Mouse (Mus musculus): ENCODE data around the gene Zfp184. TPM values are rescaled to one million over a fixed set of nuclear protein-coding genes. Genes with fewer than 3 reads are reported as not detected.

Gene Zfp184
- polyA plus RNA-seq, 1 experiment = not detected

DNA sequence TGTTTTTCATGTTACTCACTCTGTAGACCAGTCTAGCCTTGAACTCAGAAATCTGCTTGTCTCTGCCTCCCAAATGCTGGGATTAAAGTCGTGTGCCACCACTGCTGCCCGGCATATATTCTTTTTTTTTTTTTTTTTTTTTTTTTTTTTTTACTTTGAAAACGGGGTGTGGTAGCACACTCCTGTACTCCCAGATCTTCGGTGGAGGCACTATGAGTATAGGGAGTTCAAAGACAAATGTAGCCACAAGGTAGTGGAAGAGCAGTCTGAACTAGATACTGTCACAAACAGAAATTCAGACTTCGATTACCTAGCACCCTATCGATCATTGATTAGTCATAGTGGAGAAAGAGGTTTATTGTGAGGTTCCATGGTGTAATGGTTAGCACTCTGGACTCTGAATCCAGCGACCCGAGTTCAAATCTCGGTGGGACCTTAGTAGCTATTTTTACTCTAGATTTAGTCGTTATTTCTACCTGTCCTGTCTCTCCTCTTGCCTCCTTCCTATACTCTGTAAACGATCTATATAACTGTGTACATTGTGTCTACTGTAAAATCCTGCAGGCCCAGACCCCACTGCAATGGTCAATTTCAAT lies 25.0 kb upstream of the Zfp184 start:
- no peaks in the 10 kb centered on the region for H3K9me3 ChIP-seq
- peak overlapping the region; percentile 93 for H3K4me3 ChIP-seq (replicated peaks)
- peaks cover 9% of the 10 kb centered on the region for H3K27me3 ChIP-seq (replicated peaks)
- peaks cover 49% of the 10 kb centered on the region for H3K4me1 ChIP-seq
- H3K36me3 ChIP-seq (replicated peaks; ENCODE audit: low read length) = no peaks in the 10 kb centered on the region
- TF ChIP-seq FLI1 (IDR thresholded peaks at IDR 0.05; ENCODE audit: low read length) = no peak
- no peak for TF ChIP-seq GATA1 (IDR thresholded peaks at IDR 0.05; ENCODE audit: borderline replicate concordance, low read length)

DNA sequence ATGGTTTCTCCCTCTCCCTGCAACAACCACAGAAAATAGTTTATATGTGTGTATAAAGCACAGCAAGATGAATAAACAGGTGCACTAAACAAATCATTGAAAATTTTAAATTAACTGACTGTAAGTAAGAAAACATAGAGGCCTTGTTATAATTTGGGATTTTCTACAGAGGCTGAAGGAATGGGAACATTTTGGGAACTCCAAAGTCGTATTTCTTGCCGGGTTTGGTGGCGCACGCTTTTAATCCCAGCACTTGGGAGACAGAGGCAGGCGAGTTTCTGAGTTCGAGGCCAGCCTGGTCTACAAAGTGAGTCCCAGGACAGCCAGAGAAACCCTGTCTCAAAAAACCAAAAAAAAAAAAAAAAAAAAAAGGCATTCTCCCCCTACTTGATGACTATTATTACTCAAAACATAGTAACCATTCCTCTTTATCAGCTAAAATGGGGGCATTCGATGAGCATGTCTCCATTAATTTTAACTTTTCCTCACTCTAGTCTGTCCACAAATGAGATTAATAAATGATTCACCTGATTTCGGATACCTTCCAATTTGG lies 24.1 kb upstream of the Zfp184 start:
- Histone ChIP-seq H3K36me3 (replicated peaks; ENCODE audit: low read length) (no peaks in the 10 kb centered on the region), H3K27me3 (replicated peaks) (peaks cover 9% of the 10 kb centered on the region), H3K4me3 (replicated peaks) (no peak overlapping the region), H3K9me3 (no peaks in the 10 kb centered on the region), H3K4me1 (peaks cover 45% of the 10 kb centered on the region)
- TF ChIP-seq FLI1 (IDR thresholded peaks at IDR 0.05; ENCODE audit: low read length) = no peak
- TF ChIP-seq GATA1 (IDR thresholded peaks at IDR 0.05; ENCODE audit: borderline replicate concordance, low read length) = no peak

DNA sequence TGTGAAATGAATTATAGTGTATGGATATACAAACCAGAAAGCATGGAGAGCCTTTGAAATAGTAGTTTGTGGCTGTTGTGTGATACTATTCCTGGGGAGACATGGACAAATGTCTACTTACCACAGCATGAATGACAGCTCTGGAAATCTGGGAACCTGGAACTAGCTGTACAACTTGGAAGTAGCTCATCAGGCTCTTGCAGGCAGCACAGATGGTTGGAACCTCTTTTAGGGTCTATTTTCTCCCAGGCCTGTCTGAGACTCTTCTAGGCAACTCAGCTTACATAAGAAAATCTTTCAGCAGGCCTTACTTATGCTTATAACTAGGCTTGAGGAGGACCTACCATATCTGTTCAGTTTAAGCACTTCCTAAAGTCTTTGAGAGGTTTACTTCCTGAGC lies 21.5 kb upstream of the Zfp184 start:
- Histone ChIP-seq H3K4me3 (replicated peaks) (no peak overlapping the region), H3K27me3 (replicated peaks) (no peaks in the 10 kb centered on the region), H3K4me1 (peaks cover 29% of the 10 kb centered on the region), H3K9me3 (no peaks in the 10 kb centered on the region), H3K36me3 (replicated peaks; ENCODE audit: low read length) (no peaks in the 10 kb centered on the region)
- TF ChIP-seq GATA1 (IDR thresholded peaks at IDR 0.05; ENCODE audit: borderline replicate concordance, low read length) (no peak), FLI1 (IDR thresholded peaks at IDR 0.05; ENCODE audit: low read length) (no peak)

DNA sequence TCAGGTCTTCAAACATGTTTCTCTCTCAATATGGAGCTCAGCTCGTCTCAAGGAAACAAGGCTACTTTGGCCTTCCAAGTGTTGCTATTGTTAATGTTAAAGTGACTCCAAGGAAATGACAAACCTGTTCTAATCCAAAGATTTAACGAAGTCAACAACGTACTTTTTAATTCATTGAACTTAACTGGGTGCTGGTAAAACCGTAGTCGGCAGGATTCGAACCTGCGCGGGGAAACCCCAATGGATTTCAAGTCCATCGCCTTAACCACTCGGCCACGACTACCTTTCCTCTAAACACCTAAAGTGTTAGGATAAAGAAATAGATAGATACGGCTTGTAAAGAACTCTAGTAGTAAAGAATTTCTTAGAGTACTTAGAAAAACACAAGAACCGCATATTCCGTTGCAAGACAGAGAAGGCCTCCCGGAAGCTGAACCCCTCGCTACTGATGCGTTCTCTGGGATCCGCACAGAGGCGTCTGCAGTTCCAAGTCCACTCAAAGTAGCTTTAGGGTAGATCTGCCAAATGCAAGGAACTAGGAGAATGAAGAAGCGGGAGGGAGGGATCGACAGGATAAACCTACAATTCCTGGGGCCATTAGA lies 20.1 kb upstream of the Zfp184 start:
- no peak overlapping the region for H3K4me3 ChIP-seq (replicated peaks)
- no peaks in the 10 kb centered on the region for H3K9me3 ChIP-seq
- TF ChIP-seq GATA1 (IDR thresholded peaks at IDR 0.05; ENCODE audit: borderline replicate concordance, low read length) = no peak
- TF ChIP-seq FLI1 (IDR thresholded peaks at IDR 0.05; ENCODE audit: low read length) = no peak
- peaks cover 33% of the 10 kb centered on the region for H3K4me1 ChIP-seq
- no peaks in the 10 kb centered on the region for H3K27me3 ChIP-seq (replicated peaks)
- H3K36me3 ChIP-seq (replicated peaks; ENCODE audit: low read length) = no peaks in the 10 kb centered on the region

DNA sequence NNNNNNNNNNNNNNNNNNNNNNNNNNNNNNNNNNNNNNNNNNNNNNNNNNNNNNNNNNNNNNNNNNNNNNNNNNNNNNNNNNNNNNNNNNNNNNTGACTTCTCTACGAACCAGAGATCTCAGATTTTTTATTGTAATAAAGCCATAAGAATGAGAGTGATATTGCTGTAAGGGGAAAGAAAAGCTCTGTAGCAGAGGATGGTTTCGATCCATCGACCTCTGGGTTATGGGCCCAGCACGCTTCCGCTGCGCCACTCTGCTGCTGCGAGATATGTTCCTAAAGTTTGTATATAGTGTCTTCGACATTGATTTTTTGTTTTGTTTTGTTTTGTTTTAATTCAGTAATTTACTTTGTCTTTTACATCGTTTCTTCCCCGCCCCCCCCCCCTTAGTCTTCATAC lies 13.9 kb upstream of the Zfp184 start:
- Histone ChIP-seq H3K36me3 (replicated peaks; ENCODE audit: low read length) (no peaks in the 10 kb centered on the region), H3K9me3 (no peaks in the 10 kb centered on the region), H3K27me3 (replicated peaks) (no peaks in the 10 kb centered on the region), H3K4me1 (peaks cover 39% of the 10 kb centered on the region), H3K4me3 (replicated peaks) (no peak overlapping the region)
- no peak for TF ChIP-seq FLI1 (IDR thresholded peaks at IDR 0.05; ENCODE audit: low read length)
- no peak for TF ChIP-seq GATA1 (IDR thresholded peaks at IDR 0.05; ENCODE audit: borderline replicate concordance, low read length)

DNA sequence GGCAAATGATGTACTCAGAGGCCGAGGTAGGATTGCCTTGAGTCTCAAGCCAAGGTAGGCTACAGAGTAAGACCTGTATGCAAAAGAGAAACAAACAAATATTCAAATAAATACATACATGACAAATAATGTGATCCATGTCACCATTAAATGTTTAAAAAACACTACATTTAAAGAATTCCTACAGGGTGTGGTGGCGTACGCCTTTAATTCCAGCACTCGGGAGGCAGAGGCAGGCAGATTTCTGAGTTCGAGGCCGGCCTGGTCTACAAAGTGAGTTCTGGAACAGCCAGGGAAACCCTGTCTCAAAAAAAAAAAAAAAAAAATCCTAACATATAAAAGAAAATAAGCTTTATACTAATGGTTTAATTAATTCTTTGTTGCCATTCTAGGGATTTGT lies 13.2 kb upstream of the Zfp184 start:
- Histone ChIP-seq H3K9me3 (no peaks in the 10 kb centered on the region), H3K27me3 (replicated peaks) (no peaks in the 10 kb centered on the region), H3K4me3 (replicated peaks) (no peak overlapping the region), H3K36me3 (replicated peaks; ENCODE audit: low read length) (no peaks in the 10 kb centered on the region), H3K4me1 (peaks cover 46% of the 10 kb centered on the region)
- TF ChIP-seq GATA1 (IDR thresholded peaks at IDR 0.05; ENCODE audit: borderline replicate concordance, low read length) (no peak), FLI1 (IDR thresholded peaks at IDR 0.05; ENCODE audit: low read length) (no peak)

DNA sequence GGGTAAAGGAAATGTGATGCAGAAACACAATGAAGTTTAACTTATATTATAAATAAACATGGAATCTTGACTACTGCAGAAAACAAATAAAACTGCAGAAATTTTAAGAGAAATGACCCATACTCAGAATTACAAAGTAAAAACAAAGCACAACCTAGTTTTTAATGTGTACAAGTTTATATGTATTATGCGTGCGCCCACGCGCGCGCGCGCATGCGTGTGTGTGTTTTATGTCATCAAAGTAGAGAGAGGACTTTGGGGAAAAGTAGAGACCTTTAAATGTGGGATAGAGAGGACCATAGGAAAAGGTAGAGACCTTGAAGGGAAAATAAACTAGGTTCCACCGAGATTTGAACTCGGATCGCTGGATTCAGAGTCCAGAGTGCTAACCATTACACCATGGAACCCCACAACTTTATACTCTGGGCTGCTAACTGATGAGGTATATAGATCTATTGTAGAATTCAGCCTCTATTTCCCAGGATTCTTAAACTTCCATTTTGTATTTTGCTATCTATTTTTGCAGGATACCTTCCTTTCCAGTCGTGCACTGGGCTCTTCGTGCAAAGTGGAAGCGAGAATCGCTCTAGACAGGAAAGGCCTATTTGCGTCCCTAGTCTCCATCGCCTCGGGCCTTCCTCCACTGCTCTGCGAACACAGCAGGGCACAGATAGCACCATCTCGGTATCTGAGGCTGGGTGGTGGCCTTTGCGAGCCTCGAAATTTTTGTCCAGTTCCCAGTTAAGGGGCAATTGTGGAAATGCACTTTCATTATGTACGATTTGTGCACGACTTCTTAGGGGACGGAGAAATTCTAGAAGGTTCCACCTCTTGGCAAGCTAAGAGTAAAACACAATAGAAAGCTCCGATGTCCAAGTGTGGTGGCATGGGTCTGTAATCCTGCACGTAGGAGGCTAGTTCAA lies 11.0 kb upstream of the Zfp184 start:
- TF ChIP-seq FLI1 (IDR thresholded peaks at IDR 0.05; ENCODE audit: low read length) (no peak), GATA1 (IDR thresholded peaks at IDR 0.05; ENCODE audit: borderline replicate concordance, low read length) (no peak)
- Histone ChIP-seq H3K9me3 (no peaks in the 10 kb centered on the region), H3K4me3 (replicated peaks) (peak overlapping the region; percentile 84), H3K27me3 (replicated peaks) (no peaks in the 10 kb centered on the region), H3K4me1 (peaks cover 51% of the 10 kb centered on the region), H3K36me3 (replicated peaks; ENCODE audit: low read length) (no peaks in the 10 kb centered on the region)

DNA sequence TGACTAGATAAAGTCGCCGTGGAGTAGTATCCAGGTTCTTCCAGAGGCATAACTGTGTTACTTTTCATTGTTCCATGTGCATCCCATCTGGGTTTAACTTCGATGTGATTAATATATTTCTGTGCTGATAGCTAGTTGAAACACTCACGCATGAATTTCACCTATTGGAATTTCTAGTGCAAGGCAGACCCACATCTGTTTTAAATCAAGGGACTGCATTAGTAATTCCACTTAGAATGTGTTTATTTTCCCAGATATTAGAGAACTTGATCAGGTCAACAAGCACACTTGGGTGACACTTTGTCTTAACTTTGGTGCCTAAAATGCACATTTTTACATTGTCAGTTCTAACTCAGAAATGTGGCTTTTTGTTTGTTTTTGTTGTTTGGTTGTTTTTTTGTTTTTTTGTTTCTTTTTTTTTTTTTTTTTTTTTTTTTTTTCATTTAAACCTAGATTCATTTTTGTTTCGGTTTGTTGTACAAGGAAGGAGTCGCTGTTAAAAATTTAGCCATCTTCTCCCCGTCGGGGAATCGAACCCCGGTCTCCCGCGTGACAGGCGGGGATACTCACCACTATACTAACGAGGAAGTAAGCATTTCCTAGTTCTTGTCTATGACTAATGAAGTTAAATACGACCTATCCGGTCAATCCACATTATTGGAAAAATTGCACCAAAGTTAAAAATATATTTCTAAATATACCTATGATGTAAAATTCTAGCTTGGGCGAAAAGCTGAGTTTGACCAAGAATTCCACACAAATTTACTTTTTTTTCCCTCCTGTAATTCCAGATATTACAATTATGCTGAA lies 9.7 kb upstream of the Zfp184 start:
- TF ChIP-seq FLI1 (IDR thresholded peaks at IDR 0.05; ENCODE audit: low read length) (no peak), GATA1 (IDR thresholded peaks at IDR 0.05; ENCODE audit: borderline replicate concordance, low read length) (no peak)
- peaks cover 42% of the 10 kb centered on the region for H3K4me1 ChIP-seq
- H3K36me3 ChIP-seq (replicated peaks; ENCODE audit: low read length) = no peaks in the 10 kb centered on the region
- H3K4me3 ChIP-seq (replicated peaks) = peak overlapping the region; percentile 86
- H3K27me3 ChIP-seq (replicated peaks) = no peaks in the 10 kb centered on the region
- H3K9me3 ChIP-seq = no peaks in the 10 kb centered on the region

DNA sequence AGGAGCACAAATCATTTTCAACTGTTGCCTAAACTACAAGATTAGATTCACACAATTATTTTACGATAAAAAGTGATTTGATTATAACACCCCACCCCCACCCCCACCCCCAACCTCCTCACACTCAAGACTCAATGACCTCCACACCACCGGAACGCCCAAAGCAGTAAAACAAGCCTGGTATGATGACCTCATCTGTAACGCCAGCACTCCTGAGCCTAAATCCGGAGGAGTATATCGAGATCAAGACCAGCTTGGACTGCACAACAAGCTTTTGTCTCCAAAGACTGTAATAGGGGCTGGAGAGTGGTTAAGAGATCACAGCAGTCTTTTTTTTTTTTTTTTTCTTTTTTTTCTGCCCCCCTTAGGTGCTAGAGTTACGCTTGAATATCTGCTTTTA lies 9.1 kb upstream of the Zfp184 start:
- peak overlapping the region; percentile 86 for H3K4me3 ChIP-seq (replicated peaks)
- H3K36me3 ChIP-seq (replicated peaks; ENCODE audit: low read length) = no peaks in the 10 kb centered on the region
- H3K9me3 ChIP-seq = no peaks in the 10 kb centered on the region
- no peaks in the 10 kb centered on the region for H3K27me3 ChIP-seq (replicated peaks)
- H3K4me1 ChIP-seq = peaks cover 38% of the 10 kb centered on the region
- TF ChIP-seq FLI1 (IDR thresholded peaks at IDR 0.05; ENCODE audit: low read length) = no peak
- no peak for TF ChIP-seq GATA1 (IDR thresholded peaks at IDR 0.05; ENCODE audit: borderline replicate concordance, low read length)
